Mouse (Mus musculus): ENCODE measurements at regions not wholly inside any gene's neighbourhood (a gene's known extent, or its start where the extent isn't known, plus 50 kb on each side); places are given as distances from the start of the nearest gene placed in this dataset.

GRCm38 (mm10) chr2:131801212-131801611 is 58.3 kb downstream of the Erv3 start:
- Histone ChIP-seq H3K9ac (no peak overlapping the region), H3K27ac (no peak overlapping the region), H3K4me1 (no peaks in the 10 kb centered on the region), H3K4me2 (no peak overlapping the region), H3K36me3 (no peaks in the 10 kb centered on the region), H3K27me3 (no peaks in the 10 kb centered on the region), H3K4me3 (no peak overlapping the region), H3K9me3 (no peaks in the 10 kb centered on the region)
- WGBS = 76% methylated on average over 8 of the region's 8 CpGs
- no peak for ATAC-seq (ENCODE audit: insufficient number of reproducible peaks, insufficient read depth, low FRiP score, low TSS enrichment, low read depth)

- Histone ChIP-seq H3K9ac (no peak overlapping the region), H3K4me1 (no peaks in the 10 kb centered on the region), H3K27me3 (no peaks in the 10 kb centered on the region), H3K4me3 (no peak overlapping the region), H3K36me3 (no peaks in the 10 kb centered on the region), H3K4me2 (no peak overlapping the region), H3K9me3 (no peaks in the 10 kb centered on the region), H3K27ac (no peak overlapping the region)
- ATAC-seq (ENCODE audit: insufficient number of reproducible peaks, insufficient read depth, low FRiP score, low TSS enrichment, low read depth) = no peak
- 89% methylated on average over 8 of the region's 8 CpGs for WGBS
These were observed 59.2 kb downstream of the Erv3 start for GRCm38 (mm10) chr2:131800126-131800894.

GRCm38 (mm10) chr2:131799486-131799885 is 60.1 kb downstream of the Erv3 start:
- no peaks in the 10 kb centered on the region for H3K27me3 ChIP-seq
- H3K4me3 ChIP-seq = no peak overlapping the region
- H3K9me3 ChIP-seq = no peaks in the 10 kb centered on the region
- H3K27ac ChIP-seq = no peak overlapping the region
- no peak overlapping the region for H3K9ac ChIP-seq
- 81% methylated on average over 7 of the region's 7 CpGs for WGBS
- H3K36me3 ChIP-seq = no peaks in the 10 kb centered on the region
- H3K4me1 ChIP-seq = no peaks in the 10 kb centered on the region
- no peak for ATAC-seq (ENCODE audit: insufficient number of reproducible peaks, insufficient read depth, low FRiP score, low TSS enrichment, low read depth)
- no peak overlapping the region for H3K4me2 ChIP-seq

- H3K9me3 ChIP-seq = no peaks in the 10 kb centered on the region
- no peak overlapping the region for H3K27ac ChIP-seq
- WGBS = 62% methylated on average over 9 of the region's 9 CpGs
- H3K4me2 ChIP-seq = no peak overlapping the region
- H3K9ac ChIP-seq = no peak overlapping the region
- ATAC-seq (ENCODE audit: insufficient number of reproducible peaks, insufficient read depth, low FRiP score, low TSS enrichment, low read depth) = no peak
- H3K4me1 ChIP-seq = no peaks in the 10 kb centered on the region
- H3K36me3 ChIP-seq = no peaks in the 10 kb centered on the region
- H3K27me3 ChIP-seq = no peaks in the 10 kb centered on the region
- no peak overlapping the region for H3K4me3 ChIP-seq
These were observed 62.4 kb downstream of the Erv3 start for GRCm38 (mm10) chr2:131797001-131797693.

GRCm38 (mm10) chr2:131775381-131775780 is 84.2 kb downstream of the Erv3 start:
- H3K9me3 ChIP-seq = no peaks in the 10 kb centered on the region
- H3K4me1 ChIP-seq = no peaks in the 10 kb centered on the region
- 89% methylated on average over 1 of the region's 1 CpGs for WGBS
- no peak overlapping the region for H3K4me2 ChIP-seq
- no peak overlapping the region for H3K9ac ChIP-seq
- no peak for ATAC-seq (ENCODE audit: insufficient number of reproducible peaks, insufficient read depth, low FRiP score, low TSS enrichment, low read depth)
- H3K27me3 ChIP-seq = no peaks in the 10 kb centered on the region; the same call in 1 of the 2 replicates
- H3K27ac ChIP-seq = no peak overlapping the region
- no peaks in the 10 kb centered on the region for H3K36me3 ChIP-seq
- no peak overlapping the region for H3K4me3 ChIP-seq

GRCm38 (mm10) chr2:131773691-131774090 is 85.9 kb downstream of the Erv3 start:
- Histone ChIP-seq H3K4me3 (no peak overlapping the region), H3K9ac (no peak overlapping the region), H3K27ac (no peak overlapping the region), H3K27me3 (no peaks in the 10 kb centered on the region; the same call in 1 of the 2 replicates), H3K4me2 (no peak overlapping the region), H3K36me3 (no peaks in the 10 kb centered on the region), H3K9me3 (no peaks in the 10 kb centered on the region), H3K4me1 (no peaks in the 10 kb centered on the region)
- ATAC-seq (ENCODE audit: insufficient number of reproducible peaks, insufficient read depth, low FRiP score, low TSS enrichment, low read depth) = no peak
- 57% methylated on average over 4 of the region's 4 CpGs for WGBS

- H3K9me3 ChIP-seq = no peaks in the 10 kb centered on the region
- no peaks in the 10 kb centered on the region; the same call in 1 of the 2 replicates for H3K27me3 ChIP-seq
- H3K4me1 ChIP-seq = no peaks in the 10 kb centered on the region
- H3K4me3 ChIP-seq = no peak overlapping the region
- 84% methylated on average over 5 of the region's 5 CpGs for WGBS
- H3K4me2 ChIP-seq = no peak overlapping the region
- no peak for ATAC-seq (ENCODE audit: insufficient number of reproducible peaks, insufficient read depth, low FRiP score, low TSS enrichment, low read depth)
- no peaks in the 10 kb centered on the region for H3K36me3 ChIP-seq
- no peak overlapping the region for H3K9ac ChIP-seq
- no peak overlapping the region for H3K27ac ChIP-seq
These were observed 87.4 kb downstream of the Erv3 start for GRCm38 (mm10) chr2:131772163-131772562.

- H3K4me3 ChIP-seq = no peak overlapping the region
- no peak overlapping the region for H3K9ac ChIP-seq
- WGBS = 58% methylated on average over 5 of the region's 5 CpGs
- H3K4me1 ChIP-seq = no peaks in the 10 kb centered on the region
- no peak overlapping the region for H3K4me2 ChIP-seq
- H3K9me3 ChIP-seq = no peaks in the 10 kb centered on the region
- no peak overlapping the region for H3K27ac ChIP-seq
- no peaks in the 10 kb centered on the region for H3K36me3 ChIP-seq
- no peak for ATAC-seq (ENCODE audit: insufficient number of reproducible peaks, insufficient read depth, low FRiP score, low TSS enrichment, low read depth)
- no peaks in the 10 kb centered on the region; the same call in 1 of the 2 replicates for H3K27me3 ChIP-seq
These were observed 88.7 kb downstream of the Erv3 start for GRCm38 (mm10) chr2:131770852-131771251.

- Histone ChIP-seq H3K4me1 (no peaks in the 10 kb centered on the region), H3K27ac (no peak overlapping the region), H3K4me3 (no peak overlapping the region), H3K4me2 (no peak overlapping the region), H3K9me3 (no peaks in the 10 kb centered on the region), H3K36me3 (no peaks in the 10 kb centered on the region), H3K27me3 (no peaks in the 10 kb centered on the region; the same call in 1 of the 2 replicates), H3K9ac (no peak overlapping the region)
- 84% methylated on average over 9 of the region's 9 CpGs for WGBS
- no peak for ATAC-seq (ENCODE audit: insufficient number of reproducible peaks, insufficient read depth, low FRiP score, low TSS enrichment, low read depth)
These were observed 89.8 kb downstream of the Erv3 start for GRCm38 (mm10) chr2:131769656-131770210.

GRCm38 (mm10) chr2:131766500-131766899 is 93.0 kb downstream of the Erv3 start:
- 95% methylated on average over 9 of the region's 9 CpGs for WGBS
- Histone ChIP-seq H3K27ac (no peak overlapping the region), H3K4me1 (no peaks in the 10 kb centered on the region), H3K9ac (no peak overlapping the region), H3K4me2 (no peak overlapping the region), H3K4me3 (no peak overlapping the region), H3K27me3 (no peaks in the 10 kb centered on the region; the same call in 1 of the 2 replicates), H3K36me3 (no peaks in the 10 kb centered on the region), H3K9me3 (no peaks in the 10 kb centered on the region)
- no peak for ATAC-seq (ENCODE audit: insufficient number of reproducible peaks, insufficient read depth, low FRiP score, low TSS enrichment, low read depth)

- no peaks in the 10 kb centered on the region for H3K9me3 ChIP-seq
- 76% methylated on average over 2 of the region's 2 CpGs for WGBS
- H3K27ac ChIP-seq = no peak overlapping the region
- no peaks in the 10 kb centered on the region for H3K27me3 ChIP-seq
- ATAC-seq (ENCODE audit: insufficient number of reproducible peaks, insufficient read depth, low FRiP score, low TSS enrichment, low read depth) = no peak
- no peaks in the 10 kb centered on the region for H3K36me3 ChIP-seq
- no peaks in the 10 kb centered on the region for H3K4me1 ChIP-seq
- no peak overlapping the region for H3K4me3 ChIP-seq
- H3K9ac ChIP-seq = no peak overlapping the region
- H3K4me2 ChIP-seq = no peak overlapping the region
These were observed 98.0 kb downstream of the Erv3 start for GRCm38 (mm10) chr2:131761507-131761906.

Measured in embryonic facial prominence, embryonic 13.5 days (tissue).